Mouse (Mus musculus): ENCODE measurements around the gene Ssbp3. TPM values are rescaled to one million over a fixed set of nuclear protein-coding genes. Genes with fewer than 3 reads are reported as not detected.

Gene Ssbp3
- total and polyA plus RNA-seq, 3 experiments: 30.5 to 242 (median 116) TPM

- Histone ChIP-seq H3K27ac (ENCODE audit: control insufficient read depth, low read depth, low read length) (peak overlapping the region; percentile 5; the same call in 1 of the 2 replicates), H3K27me3 (ENCODE audit: control insufficient read depth in 1 of 2, insufficient read depth in 2 of 2, low read length in 2 of 2) (no peaks in the 10 kb centered on the region), H3K79me2 (ENCODE audit: control insufficient read depth, insufficient read depth, low read length, poor library complexity) (peaks cover 28% of the 10 kb centered on the region), H3K4me1 (ENCODE audit: control insufficient read depth in 1 of 2, insufficient read depth in 2 of 2, low read length in 2 of 2) (peaks cover 10 to 40% of the 10 kb centered on the region in 2 experiments), H3K4me3 (ENCODE audit: control insufficient read depth in 1 of 2, insufficient read depth in 1 of 2, low read depth in 2 of 2, low read length in 2 of 2) (no peak overlapping the region), H3K9me3 (replicated peaks; ENCODE audit: insufficient read depth, low read length) (no peaks in the 10 kb centered on the region), H3K9ac (ENCODE audit: control insufficient read depth, low read depth, low read length, poor library complexity, severe bottlenecking) (no peak overlapping the region), H3K36me3 (ENCODE audit: control insufficient read depth in 1 of 2, insufficient read depth in 2 of 2, low read length in 2 of 2) (peaks cover 0 to 31% of the 10 kb centered on the region in 2 experiments; a peak in 3 of 4 replicates)
- DNase-seq (ENCODE audit: low read depth, low spot score): peak; percentile 62
- TF ChIP-seq SIN3A (IDR thresholded peaks at IDR 0.05; ENCODE audit: low read length) (0 out of 2 replicates have a peak, but pooled peaks have one; percentile 0), NELFE (IDR thresholded peaks at IDR 0.05; ENCODE audit: low read depth, low read length) (no peak)
Observed at GRCm38 (mm10) chr4:106941475-106941874, 31.0 kb downstream of the Ssbp3 start.

GRCm38 (mm10) chr4:106942491-106942890, 32.0 kb downstream of the Ssbp3 start:
- Histone ChIP-seq H3K36me3 (ENCODE audit: control insufficient read depth in 1 of 2, insufficient read depth in 2 of 2, low read length in 2 of 2) (peaks cover 0 to 30% of the 10 kb centered on the region in 2 experiments; a peak in 3 of 4 replicates), H3K27me3 (ENCODE audit: control insufficient read depth in 1 of 2, insufficient read depth in 2 of 2, low read length in 2 of 2) (no peaks in the 10 kb centered on the region), H3K4me1 (ENCODE audit: control insufficient read depth in 1 of 2, insufficient read depth in 2 of 2, low read length in 2 of 2) (peaks cover 8 to 35% of the 10 kb centered on the region in 2 experiments), H3K79me2 (ENCODE audit: control insufficient read depth, insufficient read depth, low read length, poor library complexity) (peaks cover 30% of the 10 kb centered on the region), H3K4me3 (ENCODE audit: control insufficient read depth in 1 of 2, insufficient read depth in 1 of 2, low read depth in 2 of 2, low read length in 2 of 2) (no peak overlapping the region), H3K27ac (ENCODE audit: control insufficient read depth, low read depth, low read length) (no peak overlapping the region), H3K9ac (ENCODE audit: control insufficient read depth, low read depth, low read length, poor library complexity, severe bottlenecking) (no peak overlapping the region), H3K9me3 (replicated peaks; ENCODE audit: insufficient read depth, low read length) (no peaks in the 10 kb centered on the region)
- TF ChIP-seq JUND (IDR thresholded peaks at IDR 0.05; ENCODE audit: low read depth, low read length) (no peak), GATA1 (IDR thresholded peaks at IDR 0.05; ENCODE audit: low read depth, low read length) (no peak), RCOR1 (IDR thresholded peaks at IDR 0.05; ENCODE audit: low read depth, low read length) (no peak)
- DNase-seq (ENCODE audit: low read depth, low spot score): no peak

- H3K27ac ChIP-seq (ENCODE audit: control insufficient read depth, low read depth, low read length): no peak overlapping the region
- no peak overlapping the region for H3K4me3 ChIP-seq (ENCODE audit: control insufficient read depth in 1 of 2, insufficient read depth in 1 of 2, low read depth in 2 of 2, low read length in 2 of 2)
- no peak overlapping the region for H3K9ac ChIP-seq (ENCODE audit: control insufficient read depth, low read depth, low read length, poor library complexity, severe bottlenecking)
- no peaks in the 10 kb centered on the region for H3K9me3 ChIP-seq (replicated peaks; ENCODE audit: insufficient read depth, low read length)
- H3K36me3 ChIP-seq (ENCODE audit: control insufficient read depth in 1 of 2, insufficient read depth in 2 of 2, low read length in 2 of 2): peaks cover 0 to 28% of the 10 kb centered on the region in 2 experiments; a peak in 3 of 4 replicates
- H3K27me3 ChIP-seq (ENCODE audit: control insufficient read depth in 1 of 2, insufficient read depth in 2 of 2, low read length in 2 of 2): no peaks in the 10 kb centered on the region
- H3K79me2 ChIP-seq (ENCODE audit: control insufficient read depth, insufficient read depth, low read length, poor library complexity): peaks cover 33% of the 10 kb centered on the region
- TF ChIP-seq MYB (IDR thresholded peaks at IDR 0.05; ENCODE audit: low read depth, low read length) (no peak), SIN3A (IDR thresholded peaks at IDR 0.05; ENCODE audit: low read length) (no peak), ZC3H11A (IDR thresholded peaks at IDR 0.05; ENCODE audit: low read depth, low read length) (no peak), MAX (IDR thresholded peaks at IDR 0.05; ENCODE audit: low read length) (no peak), CHD2 (IDR thresholded peaks at IDR 0.05; ENCODE audit: low read length) (no peak), CTCF (IDR thresholded peaks at IDR 0.05 in 2 of 3, conservative IDR thresholded peaks at IDR 0.05 in 1 of 3; ENCODE audit: control insufficient read depth in 1 of 3, insufficient read depth in 1 of 3, low read depth in 2 of 3, low read length in 3 of 3, poor library complexity in 1 of 3, severe bottlenecking in 1 of 3) (no peak), MAZ (IDR thresholded peaks at IDR 0.05; ENCODE audit: low read depth, low read length) (no peak), GABPA (IDR thresholded peaks at IDR 0.05; ENCODE audit: low read depth, low read length) (no peak), MXI1 (IDR thresholded peaks at IDR 0.05; ENCODE audit: low read depth, low read length) (no peak), E2F4 (IDR thresholded peaks at IDR 0.05; ENCODE audit: borderline replicate concordance, low read depth, low read length) (no peak), POLR2AphosphoS5 (IDR thresholded peaks at IDR 0.05; ENCODE audit: borderline replicate concordance, low read depth, low read length) (no peak), USF2 (IDR thresholded peaks at IDR 0.05; ENCODE audit: borderline replicate concordance in 1 of 2, insufficient read depth in 1 of 2, low read depth in 1 of 2, low read length in 2 of 2) (no peak), BHLHE40 (IDR thresholded peaks at IDR 0.05; ENCODE audit: borderline replicate concordance, low read depth, low read length) (no peak)
- no peak for DNase-seq (ENCODE audit: low read depth, low spot score)
- H3K4me1 ChIP-seq (ENCODE audit: control insufficient read depth in 1 of 2, insufficient read depth in 2 of 2, low read length in 2 of 2): peaks cover 8 to 33% of the 10 kb centered on the region in 2 experiments
Observed at GRCm38 (mm10) chr4:106943627-106944026, 33.1 kb downstream of the Ssbp3 start.

Data from MEL (cell line).